Mouse (Mus musculus) heart, embryonic 16.5 days (tissue): Measurements from ENCODE around the gene Gm6793. TPM values are rescaled to one million over a fixed set of nuclear protein-coding genes. Genes with fewer than 3 reads are reported as not detected.

Source experiments
- ATAC-seq: fragments of 200-750 bp; cut with Nextera tagmentation; replicated peaks from 2 replicates; pipeline ENCODE4 v1.8.0; 2017; ENCODE audit warnings: moderate number of reproducible peaks; ENCODE audit not compliant: insufficient read depth, low FRiP score; ENCODE audit errors: extremely low read depth
- H3K27ac ChIP-seq: fragments of 300-500 bp; sonication (generic); 2 replicates; pipeline ENCODE4 v1.5.1; 2014; ENCODE audit warnings: mild to moderate bottlenecking, low read length, control low read depth, moderate library complexity
- H3K27me3 ChIP-seq: fragments of 300-500 bp; sonication (generic); 2 replicates; pipeline ENCODE4 v1.6.1; 2014; ENCODE audit warnings: low read length, mixed read lengths; ENCODE audit not compliant: control insufficient read depth, insufficient read depth
- H3K36me3 ChIP-seq: fragments of 300-500 bp; sonication (generic); 2 replicates; pipeline ENCODE4 v1.6.1; 2014; ENCODE audit not compliant: control insufficient read depth, insufficient read depth
- H3K4me1 ChIP-seq: fragments of 300-500 bp; sonication (generic); 2 replicates; pipeline ENCODE4 v1.6.1; 2014; ENCODE audit warnings: low read length, mixed read lengths; ENCODE audit not compliant: control insufficient read depth, insufficient read depth
- H3K4me2 ChIP-seq: fragments of 300-500 bp; sonication (generic); 2 replicates; pipeline ENCODE4 v1.6.1; 2014; ENCODE audit warnings: low read depth, mild to moderate bottlenecking, control low read depth, low read length
- H3K4me3 ChIP-seq: fragments of 300-500 bp; sonication (generic); 2 replicates; pipeline ENCODE4 v1.5.1; 2014; ENCODE audit warnings: mild to moderate bottlenecking, control low read depth, low read length
- H3K9ac ChIP-seq: fragments of 300-500 bp; sonication (generic); 2 replicates; pipeline ENCODE4 v1.6.1; 2014; ENCODE audit warnings: low read length, control low read depth
- H3K9me3 ChIP-seq: fragments of 300-500 bp; sonication (generic); replicated peaks from 2 replicates; pipeline ENCODE4 v1.6.1; 2016; ENCODE audit warnings: low read length; ENCODE audit not compliant: control insufficient read depth
- WGBS: fragments of 180-500 bp; shearing (Covaris S2); extraction: QIAGEN DNeasy Blood & Tissue Kit; methylation state at CpG from one replicate; pipeline ENCODE4 v1.1.7; 2014; 5-methylcytosine and 5-hydroxymethylcytosine counted together
- polyA plus RNA-seq: library from polyadenylated mRNA; unstranded; fragments of >200 nt; fragmentation: Nextera tagmentation; extraction: Ambion mirVana; gene quantifications from 2 replicates; pipeline ENCODE4 v1.2.1, GENCODE M21; 2015

The Gm6793 gene
- polyA plus RNA-seq, 1 experiment from 2014 or later = 0.20 TPM

DNA sequence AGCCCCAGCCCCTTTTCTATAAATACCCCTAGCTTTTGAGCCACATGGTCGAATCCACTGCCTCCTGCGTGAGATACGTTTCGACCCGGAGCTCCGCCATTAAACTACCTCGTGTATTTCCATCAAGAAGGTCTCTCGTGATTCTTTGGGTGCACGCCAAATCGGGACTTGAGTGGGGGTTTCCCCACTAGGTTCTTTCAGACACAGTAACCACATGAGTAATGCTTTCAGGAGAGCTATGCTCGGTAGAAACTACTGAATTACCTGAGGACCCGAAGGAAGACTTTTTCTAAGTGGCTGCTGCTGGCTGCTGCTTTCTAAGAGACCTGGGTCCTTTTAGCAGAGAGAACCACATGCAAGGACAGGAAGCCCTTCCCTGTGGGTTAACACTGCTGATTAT lies 40.7 kb downstream of the Gm6793 start:
- Histone ChIP-seq H3K27me3 (no peaks in the 10 kb centered on the region), H3K9ac (no peak overlapping the region), H3K27ac (no peak overlapping the region), H3K9me3 (peaks cover 3% of the 10 kb centered on the region; the same call in 1 of the 2 replicates), H3K4me2 (no peak overlapping the region), H3K4me3 (no peak overlapping the region), H3K36me3 (peaks cover 11% of the 10 kb centered on the region), H3K4me1 (no peaks in the 10 kb centered on the region)
- ATAC-seq = no peak
- WGBS = 96% methylated on average over 12 of the region's 12 CpGs

DNA sequence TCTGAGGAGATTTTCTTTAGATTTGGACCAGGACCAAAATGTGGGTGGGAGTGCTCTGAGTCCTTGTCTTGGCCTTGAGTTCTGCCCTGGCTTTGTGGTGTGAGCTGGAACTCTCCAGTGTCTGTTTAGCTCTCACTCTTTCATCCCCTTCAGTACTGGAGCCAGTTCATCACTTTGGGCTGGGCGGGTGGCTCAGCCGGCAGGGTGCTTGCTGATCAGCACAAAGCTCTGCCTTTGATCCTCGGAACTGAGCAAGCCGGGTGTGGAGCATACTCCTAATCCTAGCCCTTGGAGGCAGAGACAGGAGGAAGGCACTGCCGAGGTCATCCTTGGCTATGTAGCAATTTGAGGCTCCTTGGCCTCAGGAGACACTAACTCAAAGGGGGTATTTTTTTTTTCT lies 45.8 kb downstream of the Gm6793 start:
- Histone ChIP-seq H3K9me3 (no peaks in the 10 kb centered on the region), H3K9ac (no peak overlapping the region), H3K4me1 (no peaks in the 10 kb centered on the region), H3K4me2 (no peak overlapping the region), H3K36me3 (peaks cover 9% of the 10 kb centered on the region), H3K27ac (no peak overlapping the region), H3K4me3 (no peak overlapping the region), H3K27me3 (no peaks in the 10 kb centered on the region)
- 48% methylated on average over 5 of the region's 5 CpGs for WGBS
- no peak for ATAC-seq

DNA sequence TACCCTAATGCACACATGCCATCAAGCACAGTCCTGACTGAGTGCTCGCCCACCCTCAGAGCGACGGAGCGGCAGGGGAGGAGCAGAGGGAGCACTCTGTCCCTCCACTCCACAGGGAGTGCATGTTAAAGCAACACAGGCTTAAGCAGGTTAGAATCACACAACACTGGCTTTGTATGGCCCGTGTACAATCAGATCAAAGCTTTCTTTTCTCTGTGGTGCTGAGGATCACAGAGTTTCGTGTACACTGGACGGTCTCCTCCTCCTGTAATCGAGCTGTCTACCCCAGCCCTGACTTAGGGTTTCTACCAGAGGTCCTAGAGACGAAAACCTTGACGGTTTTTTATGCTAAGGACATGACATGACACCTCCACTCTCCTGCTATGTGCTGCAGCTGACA lies 46.3 kb downstream of the Gm6793 start:
- H3K36me3 ChIP-seq = peaks cover 8% of the 10 kb centered on the region
- H3K4me3 ChIP-seq = no peak overlapping the region
- 86% methylated on average over 10 of the region's 10 CpGs for WGBS
- no peaks in the 10 kb centered on the region for H3K27me3 ChIP-seq
- H3K9ac ChIP-seq = no peak overlapping the region
- no peaks in the 10 kb centered on the region for H3K4me1 ChIP-seq
- H3K4me2 ChIP-seq = no peak overlapping the region
- H3K27ac ChIP-seq = no peak overlapping the region
- ATAC-seq = no peak
- no peaks in the 10 kb centered on the region for H3K9me3 ChIP-seq

DNA sequence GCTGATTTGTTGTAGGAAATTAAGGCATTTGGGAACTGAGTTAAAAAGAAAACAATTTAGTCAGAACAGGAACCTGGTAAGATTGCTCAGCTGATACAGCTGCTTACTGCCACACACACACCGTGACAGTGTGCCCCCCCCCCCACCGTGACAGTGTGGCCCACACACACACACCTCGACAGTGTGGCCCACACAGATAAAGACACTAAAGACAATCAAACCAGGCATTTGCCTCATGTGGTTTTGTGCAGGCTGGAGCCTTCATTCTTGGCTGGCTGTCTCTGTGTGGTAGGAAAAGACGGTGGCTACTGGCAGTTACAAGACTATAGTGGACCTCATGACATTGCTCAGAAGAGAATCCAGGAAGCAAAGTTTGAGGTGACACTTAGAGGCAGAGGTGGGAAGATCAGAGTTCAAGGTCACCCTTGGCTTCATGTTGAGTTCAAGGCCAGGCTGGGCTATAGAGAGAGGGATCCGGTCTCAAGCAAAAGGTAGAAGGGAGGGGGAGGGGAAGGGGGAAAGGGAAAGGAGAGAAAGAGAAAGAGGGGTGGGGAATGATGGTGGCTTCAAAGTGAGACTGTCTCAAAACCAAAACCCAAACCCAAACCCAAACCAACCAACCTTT lies 47.5 kb downstream of the Gm6793 start:
- H3K27ac ChIP-seq = no peak overlapping the region
- H3K4me3 ChIP-seq = no peak overlapping the region
- ATAC-seq = no peak
- H3K27me3 ChIP-seq = no peaks in the 10 kb centered on the region
- no peak overlapping the region for H3K9ac ChIP-seq
- 70% methylated on average over 5 of the region's 5 CpGs for WGBS
- H3K4me1 ChIP-seq = peaks cover 11% of the 10 kb centered on the region
- no peaks in the 10 kb centered on the region for H3K9me3 ChIP-seq
- 0 out of 2 replicates have a peak, but pooled peaks cover 3% of the 10 kb centered on the region for H3K36me3 ChIP-seq
- H3K4me2 ChIP-seq = no peak overlapping the region

DNA sequence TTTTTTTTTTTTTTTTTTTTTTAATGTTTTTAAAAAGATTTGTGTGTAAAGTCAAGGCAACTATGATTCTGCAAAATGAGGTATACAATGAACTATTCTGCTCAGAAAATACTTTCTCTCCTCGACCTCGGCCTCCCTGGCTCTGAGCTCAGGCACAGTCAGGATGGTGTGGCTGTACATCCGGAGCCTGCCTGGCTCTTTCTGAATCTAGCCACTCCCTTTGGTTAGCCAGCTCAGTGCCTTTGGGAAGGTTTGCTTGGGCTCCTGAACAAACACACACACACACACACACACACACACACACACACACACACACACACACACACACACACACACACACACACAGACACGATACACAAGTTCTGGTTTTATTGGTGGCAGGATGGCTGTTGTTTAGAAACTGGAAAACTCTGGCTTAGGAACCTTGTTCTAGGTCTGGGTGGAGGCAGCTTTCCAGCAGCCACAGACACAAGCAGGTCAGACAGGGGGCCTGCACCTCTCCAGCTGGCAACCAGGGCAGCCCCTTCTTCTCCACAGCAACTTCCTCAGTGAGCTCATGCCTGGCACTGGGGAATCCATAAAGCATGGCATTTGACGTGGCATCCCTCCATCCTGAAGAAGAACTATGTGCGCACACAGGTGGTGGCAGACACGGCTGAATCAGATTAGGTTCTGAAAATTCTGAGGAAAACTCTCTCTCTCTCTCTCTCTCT lies 49.8 kb downstream of the Gm6793 start:
- Histone ChIP-seq H3K4me2 (no peak overlapping the region), H3K4me3 (no peak overlapping the region), H3K9me3 (no peaks in the 10 kb centered on the region), H3K9ac (no peak overlapping the region), H3K36me3 (0 out of 2 replicates have a peak, but pooled peaks cover 3% of the 10 kb centered on the region), H3K4me1 (peaks cover 12% of the 10 kb centered on the region), H3K27me3 (no peaks in the 10 kb centered on the region), H3K27ac (no peak overlapping the region)
- WGBS = 73% methylated on average over 7 of the region's 7 CpGs
- ATAC-seq = no peak

DNA sequence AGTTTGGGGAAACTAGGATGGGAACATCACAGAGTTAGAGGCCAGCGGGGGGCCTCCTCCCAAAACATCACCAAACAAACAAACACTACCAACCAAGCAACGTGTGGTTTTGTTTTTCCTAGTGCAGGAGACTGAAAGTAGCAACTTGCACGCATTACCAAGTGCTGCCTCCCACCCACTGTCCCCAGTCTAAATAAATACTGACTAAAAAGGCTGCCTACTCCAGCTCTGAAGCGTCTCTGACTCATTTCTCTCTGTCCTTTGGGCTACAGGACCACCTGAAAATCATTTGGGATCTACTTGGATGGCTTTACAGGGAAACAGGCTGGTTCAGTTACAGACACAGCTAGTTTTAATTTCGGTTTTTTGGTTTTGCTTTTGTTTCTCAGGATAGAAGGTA lies 50.5 kb downstream of the Gm6793 start:
- no peak overlapping the region for H3K4me3 ChIP-seq
- ATAC-seq = no peak
- 0 out of 2 replicates have a peak, but pooled peaks cover 3% of the 10 kb centered on the region for H3K36me3 ChIP-seq
- 58% methylated on average over 5 of the region's 5 CpGs for WGBS
- no peaks in the 10 kb centered on the region for H3K9me3 ChIP-seq
- peaks cover 12% of the 10 kb centered on the region for H3K4me1 ChIP-seq
- H3K27ac ChIP-seq = no peak overlapping the region
- H3K27me3 ChIP-seq = no peaks in the 10 kb centered on the region
- no peak overlapping the region for H3K9ac ChIP-seq
- no peak overlapping the region for H3K4me2 ChIP-seq

DNA sequence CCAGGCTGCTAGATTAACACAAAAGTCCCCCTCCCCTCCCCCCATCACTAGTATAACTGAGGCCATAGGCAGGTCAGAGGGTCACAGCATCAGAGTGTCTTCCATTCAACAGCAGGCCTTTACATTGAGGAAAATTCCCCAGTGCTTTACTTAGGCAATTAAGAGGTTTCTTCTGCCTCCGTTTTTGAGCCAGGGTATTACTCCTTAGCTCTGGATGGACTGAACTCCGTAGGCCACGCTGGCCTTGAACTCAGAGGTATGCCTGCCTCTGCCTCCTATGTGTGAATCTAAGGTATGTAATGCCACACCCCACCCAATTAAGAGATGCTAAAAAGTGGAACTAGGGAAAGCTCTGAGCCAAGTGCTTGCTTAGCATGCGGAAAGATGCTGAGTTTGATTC lies 51.3 kb downstream of the Gm6793 start:
- H3K9ac ChIP-seq = no peak overlapping the region
- H3K4me3 ChIP-seq = no peak overlapping the region
- peaks cover 12% of the 10 kb centered on the region for H3K4me1 ChIP-seq
- no peak for ATAC-seq
- WGBS = 90% methylated on average over 4 of the region's 4 CpGs
- H3K27ac ChIP-seq = no peak overlapping the region
- H3K4me2 ChIP-seq = no peak overlapping the region
- H3K27me3 ChIP-seq = no peaks in the 10 kb centered on the region
- H3K9me3 ChIP-seq = no peaks in the 10 kb centered on the region
- 0 out of 2 replicates have a peak, but pooled peaks cover 3% of the 10 kb centered on the region for H3K36me3 ChIP-seq

Other genes with a start within 250 kb of the Gm6793 start
- 114 and 123 TPM in 2 replicates for gene Cfdp1, start 160.7 kb downstream of the Gm6793 start, polyA plus RNA-seq
- gene Tmem170, start 138.3 kb downstream of the Gm6793 start, polyA plus RNA-seq = 3.4 and 3.8 TPM in 2 replicates
- gene Chst5, start 104.6 kb downstream of the Gm6793 start, polyA plus RNA-seq = 0.41 and 1.4 TPM in 2 replicates
- 4.4 and 4.7 TPM in 2 replicates for gene Tmem231, start 81.2 kb downstream of the Gm6793 start, polyA plus RNA-seq
- 198 and 211 TPM in 2 replicates for gene Gabarapl2, start 74.3 kb downstream of the Gm6793 start, polyA plus RNA-seq
- 5.6 and 5.9 TPM in 2 replicates for gene Adat1, start 22.7 kb downstream of the Gm6793 start, polyA plus RNA-seq
- 129 and 139 TPM in 2 replicates for gene Kars, start 3.7 kb downstream of the Gm6793 start, polyA plus RNA-seq
- gene Terf2ip, start 3.6 kb downstream of the Gm6793 start, polyA plus RNA-seq = 17.7 and 19.2 TPM in 2 replicates